Mouse (Mus musculus): ENCODE results near the gene Ptpn18.

GRCm38 (mm10) chr1:34428466-34428865, 31.1 kb upstream of the Ptpn18 start:
- TF ChIP-seq CTCF (IDR thresholded peaks at IDR 0.05; ENCODE audit: insufficient read depth, low read depth, low read length) (no peak), POLR2A (IDR thresholded peaks at IDR 0.05; ENCODE audit: insufficient read depth, low read depth, low read length) (no peak)
